Mouse (Mus musculus) layer of hippocampus, adult 9-11 months (tissue): ENCODE measurements around the gene Smarce1.

ENCODE experiments used
- DNase-seq: peaks from one replicate; pipeline ENCODE4 v3.0.0; 2022

The Smarce1 gene

DNA sequence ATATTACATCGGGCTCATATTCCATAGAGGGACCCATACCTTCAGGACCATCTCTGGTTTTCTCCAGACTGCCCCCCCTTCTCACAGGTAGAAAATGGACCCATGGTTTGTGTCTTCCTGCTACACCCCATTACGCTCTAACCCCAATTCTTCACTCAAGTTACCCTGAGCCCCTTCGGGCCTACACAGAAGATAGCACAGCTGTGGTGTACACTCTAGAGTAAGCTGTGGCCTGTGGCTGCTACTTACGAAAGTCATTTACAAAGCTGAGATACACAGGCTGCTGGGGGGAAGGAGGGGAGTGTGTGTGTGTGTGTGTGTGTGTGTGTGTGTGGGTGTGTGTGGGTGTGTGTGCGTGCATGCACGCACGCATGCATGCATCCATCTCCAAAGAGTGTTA is 64.6 kb downstream of the Smarce1 start:
- DNase-seq = no peak

DNA sequence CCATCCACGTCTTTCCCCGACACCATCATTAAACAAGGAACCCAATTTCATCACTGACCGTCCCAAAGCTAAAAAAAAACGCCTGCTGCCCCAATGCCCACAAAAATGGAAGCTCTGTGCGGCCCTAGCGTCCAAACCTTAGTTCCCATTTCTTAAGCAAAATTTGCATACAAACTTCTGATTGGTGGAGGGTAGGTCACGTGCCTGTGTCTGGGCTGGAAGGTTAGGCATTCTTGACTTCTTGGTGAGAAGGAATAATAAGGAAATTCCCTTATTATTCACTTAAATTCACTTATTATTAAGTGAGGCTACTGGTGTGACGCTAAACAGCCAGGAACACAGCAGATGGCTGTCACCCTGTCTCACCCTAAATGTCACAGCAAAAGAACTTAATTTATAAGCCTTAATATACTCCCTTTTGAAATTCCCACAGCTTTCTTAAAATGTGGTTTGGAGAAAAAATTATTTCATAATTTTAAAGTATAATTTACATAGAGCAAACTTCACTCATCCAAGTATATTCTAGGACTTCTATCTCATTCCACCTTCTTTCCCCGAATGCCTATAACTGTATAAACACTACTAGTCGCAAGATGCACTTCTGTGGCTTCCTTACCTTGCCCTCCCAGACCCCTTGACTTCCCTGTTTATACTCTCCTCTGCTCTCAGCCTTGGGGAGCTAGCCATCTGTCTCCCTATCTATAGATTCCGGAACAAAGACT is 65.6 kb downstream of the Smarce1 start:
- DNase-seq = no peak

DNA sequence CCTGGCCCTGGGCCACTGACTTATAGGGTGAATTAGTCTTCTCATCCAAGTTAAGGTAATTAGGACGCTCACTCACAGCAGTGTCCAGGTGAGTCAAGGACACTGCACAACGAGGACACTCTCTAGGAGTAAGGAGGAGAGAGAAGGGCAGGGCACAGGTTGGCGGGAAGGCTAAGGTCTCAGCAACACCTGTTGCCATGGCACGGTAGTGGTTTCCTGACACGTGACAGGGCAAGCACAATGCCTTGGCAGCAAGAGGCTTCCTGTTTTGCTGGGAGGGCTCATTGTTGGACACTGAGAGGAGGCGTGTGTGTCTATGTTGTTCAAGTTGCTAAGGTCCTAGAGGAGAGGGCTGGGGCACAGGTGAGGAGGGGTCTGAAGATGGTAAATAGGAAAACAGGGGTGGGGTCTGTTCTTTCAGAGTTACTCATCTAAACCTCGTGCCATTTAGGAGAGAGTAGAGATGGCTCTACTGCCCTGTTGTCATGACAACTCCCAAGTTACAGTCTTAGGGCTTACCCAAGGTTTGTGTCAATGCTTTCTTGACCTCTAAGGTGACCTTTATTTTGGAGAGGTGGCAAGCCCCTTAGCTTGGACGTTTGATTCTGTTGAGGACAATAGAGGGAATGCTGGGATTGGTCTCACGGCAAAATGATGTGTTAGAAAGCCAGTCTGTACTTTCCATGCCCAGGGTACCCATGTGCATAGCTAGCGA is 67.7 kb downstream of the Smarce1 start:
- no peak for DNase-seq

- no peak for DNase-seq
Observed at GRCm38 (mm10) chr11:99161648-99162047, 69.2 kb downstream of the Smarce1 start.

DNA sequence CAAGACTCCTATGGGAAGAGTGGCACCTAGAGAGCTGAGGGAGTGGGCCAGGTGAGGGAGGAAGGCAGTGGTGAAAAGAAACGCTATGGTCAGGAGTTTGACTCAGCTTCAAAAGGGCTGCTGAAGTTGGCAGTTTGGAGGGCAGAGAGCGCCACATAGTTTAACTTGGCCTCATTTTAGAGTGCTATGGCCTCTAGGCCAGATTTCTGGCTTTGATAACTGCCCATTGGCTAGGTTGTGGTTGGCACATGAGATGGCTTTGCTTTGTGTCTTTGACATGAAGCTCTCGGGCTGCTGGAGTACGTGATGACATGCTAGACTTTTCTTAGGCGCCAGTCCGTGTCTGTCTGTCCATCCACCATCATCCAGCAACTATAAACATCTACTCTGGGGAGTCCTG is 70.6 kb downstream of the Smarce1 start:
- no peak for DNase-seq
